In the genomic region with DNA sequence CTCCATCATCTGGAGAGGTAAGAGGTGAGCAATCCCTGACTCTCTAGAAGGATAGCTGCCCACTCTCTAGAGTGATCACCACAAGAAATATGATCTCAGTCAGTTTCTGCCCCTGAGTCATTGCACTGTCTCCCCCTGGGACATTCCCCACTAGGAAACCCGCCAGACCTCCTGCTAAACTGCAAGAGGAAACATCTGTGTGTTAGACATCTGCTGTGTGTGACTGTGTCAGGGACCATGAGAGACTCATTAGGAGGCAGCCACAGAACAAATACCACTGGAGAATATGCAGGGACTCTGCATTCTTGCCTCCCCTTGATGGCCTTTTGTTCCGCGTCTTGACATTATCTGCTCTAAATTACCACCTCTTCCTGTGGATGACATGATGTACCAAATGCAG, we compare ENCODE assay signal across 12 mouse cellular contexts. TPM values are rescaled to one million over a fixed set of nuclear protein-coding genes. Genes with fewer than 3 reads are reported as not detected.
A peak's percentile ranks its signal among the peaks of the same experiment; 100 is the strongest.
DNase-seq lines count a peak whose midpoint lies in the region; ATAC-seq lines count a peak whose summit lies in the region.
"Had no signal": no experiment of that assay in that cellular context is flagged by ENCODE, and none has a peak within 500 bp of the region (broad histone marks: within the 10 kb centered on the region; RNA-seq: fewer than 3 reads in every experiment).

No protein-coding gene starts in this region.

- no peaks in the 10 kb centered on the region for H3K9me3 ChIP-seq in intestine, embryonic 16.5 days (ENCODE audit: control insufficient read depth, low read length)
- no peaks in the 10 kb centered on the region for H3K9me3 ChIP-seq in intestine, embryonic 15.5 days
- no peaks in the 10 kb centered on the region for H3K9me3 ChIP-seq in forebrain, embryonic 12.5 days
- H3K9me3 ChIP-seq: forebrain, embryonic 10.5 days; liver, embryonic 15.5 days had no signal

- DNase-seq in MN1 (ENCODE audit: low spot score) = peak; percentile 45
- DNase-seq in gastrocnemius, adult 18-20 months (ENCODE audit: low spot score) = peak; percentile 51
- peak; percentile 81 for DNase-seq in heart, postnatal 4 days
- no peak for DNase-seq in left cerebral cortex, adult 11 months (ENCODE audit: low spot score)
- DNase-seq in layer of hippocampus, postnatal 25 days (ENCODE audit: extremely low spot score in 1 of 2, low spot score in 1 of 2) = no peak

- no peaks in the 10 kb centered on the region for H3K27me3 ChIP-seq in intestine, embryonic 16.5 days (replicated peaks; ENCODE audit: control insufficient read depth, insufficient read depth, low read length)
- no peaks in the 10 kb centered on the region for H3K27me3 ChIP-seq in intestine, embryonic 15.5 days (replicated peaks)
- H3K27me3 ChIP-seq in forebrain, embryonic 12.5 days = no peaks in the 10 kb centered on the region; the same call in 1 of the 2 replicates
- H3K27me3 ChIP-seq: liver, embryonic 15.5 days had no signal

- H3K36me3 ChIP-seq in intestine, embryonic 16.5 days (ENCODE audit: control insufficient read depth, insufficient read depth, low read length) = no peaks in the 10 kb centered on the region
- no peaks in the 10 kb centered on the region for H3K36me3 ChIP-seq in intestine, embryonic 15.5 days
- no peaks in the 10 kb centered on the region for H3K36me3 ChIP-seq in forebrain, embryonic 12.5 days (replicated peaks)
- H3K36me3 ChIP-seq: forebrain, embryonic 10.5 days; liver, embryonic 15.5 days had no signal

- no peaks in the 10 kb centered on the region for H3K4me1 ChIP-seq in intestine, embryonic 16.5 days (ENCODE audit: control insufficient read depth, insufficient read depth, low read length)
- no peaks in the 10 kb centered on the region for H3K4me1 ChIP-seq in intestine, embryonic 15.5 days (replicated peaks)
- H3K4me1 ChIP-seq in forebrain, embryonic 12.5 days = no peaks in the 10 kb centered on the region
- H3K4me1 ChIP-seq: forebrain, embryonic 10.5 days; liver, embryonic 15.5 days had no signal

- WGBS in intestine, embryonic 16.5 days = 49% methylated on average over 3 of the region's 3 CpGs
- WGBS in intestine, embryonic 15.5 days = 48% methylated on average over 3 of the region's 3 CpGs
- 87% methylated on average over 3 of the region's 3 CpGs for WGBS in forebrain, embryonic 12.5 days

- peak; percentile 33; the same call in 1 of the 2 replicates for ATAC-seq in intestine, embryonic 16.5 days
- ATAC-seq in intestine, embryonic 15.5 days = no peak
- no peak for ATAC-seq in forebrain, embryonic 12.5 days (ENCODE audit: low FRiP score)

- no peak overlapping the region for H3K27ac ChIP-seq in intestine, embryonic 16.5 days (ENCODE audit: low read length)
- H3K27ac ChIP-seq in intestine, embryonic 15.5 days = no peak overlapping the region
- no peak overlapping the region for H3K27ac ChIP-seq in forebrain, embryonic 12.5 days
- H3K27ac ChIP-seq: forebrain, embryonic 10.5 days; liver, embryonic 15.5 days had no signal

- no peak overlapping the region for H3K4me2 ChIP-seq in intestine, embryonic 16.5 days (ENCODE audit: low read depth, low read length)
- H3K4me2 ChIP-seq in intestine, embryonic 15.5 days (replicated peaks) = no peak overlapping the region
- H3K4me2 ChIP-seq in forebrain, embryonic 12.5 days = no peak overlapping the region
- H3K4me2 ChIP-seq: liver, embryonic 15.5 days had no signal

- H3K4me3 ChIP-seq in intestine, embryonic 16.5 days (ENCODE audit: low read length) = no peak overlapping the region
- no peak overlapping the region for H3K4me3 ChIP-seq in intestine, embryonic 15.5 days (replicated peaks)
- no peak overlapping the region for H3K4me3 ChIP-seq in forebrain, embryonic 12.5 days (replicated peaks)
- H3K4me3 ChIP-seq: forebrain, embryonic 10.5 days; liver, embryonic 15.5 days had no signal

- no peak overlapping the region for H3K9ac ChIP-seq in intestine, embryonic 16.5 days (ENCODE audit: low read depth, low read length)
- no peak overlapping the region for H3K9ac ChIP-seq in intestine, embryonic 15.5 days
- no peak overlapping the region for H3K9ac ChIP-seq in forebrain, embryonic 12.5 days
- H3K9ac ChIP-seq: liver, embryonic 15.5 days had no signal

RNA-seq across cellular contexts. Expression of gene Zfp658, which starts 7.5 kb away (rescaled TPM):
- 2.2 and 2.4 TPM in 2 replicates for polyA plus RNA-seq in intestine, embryonic 16.5 days (2015; fragmentation: Nextera tagmentation; extraction: Ambion mirVana)
- 2.7 and 2.8 TPM in 2 replicates for polyA plus RNA-seq in intestine, embryonic 15.5 days (2015; fragmentation: Nextera tagmentation; extraction: Ambion mirVana)
- under 1 TPM; 0.55 to 0.59 TPM for total RNA-seq in gastrocnemius, adult 18-20 months (2021)
- 1 to 10 TPM; 1.0 to 1.1 TPM for total RNA-seq in heart, postnatal 4 days (2021)
- 7.5 and 7.8 TPM in 2 replicates for polyA plus RNA-seq in forebrain, embryonic 12.5 days (2016; fragmentation: Nextera tagmentation; extraction: Ambion mirVana)
- 1 to 10 TPM; 5.2 to 6.1 TPM for total RNA-seq in layer of hippocampus, postnatal 25 days (2021)

RNA-seq across cellular contexts. Expression of gene Cd33, which starts 10.3 kb away (rescaled TPM):
- 2.3 TPM in 2 replicates for polyA plus RNA-seq in intestine, embryonic 16.5 days (2015; fragmentation: Nextera tagmentation; extraction: Ambion mirVana)
- polyA plus RNA-seq in intestine, embryonic 15.5 days (2015; fragmentation: Nextera tagmentation; extraction: Ambion mirVana) = 1.8 and 1.9 TPM in 2 replicates
- 1 to 10 TPM in 1 of 2 experiments, under 1 TPM in 1; 1.00 to 1.2 TPM for total RNA-seq in gastrocnemius, adult 18-20 months (2021)
- total RNA-seq in heart, postnatal 4 days (2021) = 1 to 10 TPM; 1.7 to 2.1 TPM
- polyA plus RNA-seq in forebrain, embryonic 12.5 days (2016; fragmentation: Nextera tagmentation; extraction: Ambion mirVana) = 0.56 and 0.69 TPM in 2 replicates
- total RNA-seq in layer of hippocampus, postnatal 25 days (2021) = 1 to 10 TPM; 3.2 to 5.7 TPM

RNA-seq across cellular contexts. Expression of gene Zfp719, which starts 24.9 kb away (rescaled TPM):
- 7.5 and 8.3 TPM in 2 replicates for polyA plus RNA-seq in intestine, embryonic 16.5 days (2015; fragmentation: Nextera tagmentation; extraction: Ambion mirVana)
- 8.7 and 10.1 TPM in 2 replicates for polyA plus RNA-seq in intestine, embryonic 15.5 days (2015; fragmentation: Nextera tagmentation; extraction: Ambion mirVana)
- total RNA-seq in gastrocnemius, adult 18-20 months (2021) = 1 to 10 TPM; 3.4 to 3.9 TPM
- total RNA-seq in heart, postnatal 4 days (2021) = 1 to 10 TPM; 9.4 to 10.0 TPM
- polyA plus RNA-seq in forebrain, embryonic 12.5 days (2016; fragmentation: Nextera tagmentation; extraction: Ambion mirVana) = 14.6 and 17.1 TPM in 2 replicates
- 10 to 100 TPM; 21.6 to 25.3 TPM for total RNA-seq in layer of hippocampus, postnatal 25 days (2021)

RNA-seq across cellular contexts. Expression of gene 4931406B18Rik, which starts 48.8 kb away (rescaled TPM):
- not detected in 2 replicates for polyA plus RNA-seq in intestine, embryonic 16.5 days (2015; fragmentation: Nextera tagmentation; extraction: Ambion mirVana)
- not detected in 2 replicates for polyA plus RNA-seq in intestine, embryonic 15.5 days (2015; fragmentation: Nextera tagmentation; extraction: Ambion mirVana)
- total RNA-seq in gastrocnemius, adult 18-20 months (2021) = not detected
- not detected for total RNA-seq in heart, postnatal 4 days (2021)
- polyA plus RNA-seq in forebrain, embryonic 12.5 days (2016; fragmentation: Nextera tagmentation; extraction: Ambion mirVana) = not detected in 2 replicates
- total RNA-seq in layer of hippocampus, postnatal 25 days (2021) = not detected
- polyA plus RNA-seq: forebrain, embryonic 10.5 days; large intestine, adult 2 months; liver, embryonic 15.5 days; neural tube, embryonic 11.5 days had no signal

RNA-seq across cellular contexts. Expression of gene Zfp819, which starts 52.4 kb away (rescaled TPM):
- not detected in 2 replicates for polyA plus RNA-seq in intestine, embryonic 16.5 days (2015; fragmentation: Nextera tagmentation; extraction: Ambion mirVana)
- 0.09 TPM in 2 replicates for polyA plus RNA-seq in intestine, embryonic 15.5 days (2015; fragmentation: Nextera tagmentation; extraction: Ambion mirVana)
- total RNA-seq in gastrocnemius, adult 18-20 months (2021) = not detected
- total RNA-seq in heart, postnatal 4 days (2021) = not detected
- polyA plus RNA-seq in forebrain, embryonic 12.5 days (2016; fragmentation: Nextera tagmentation; extraction: Ambion mirVana) = 0.61 and 0.73 TPM in 2 replicates
- under 1 TPM in 1 of 2 experiments, not detected in 1; 0.20 TPM for total RNA-seq in layer of hippocampus, postnatal 25 days (2021)
- polyA plus RNA-seq: large intestine, adult 2 months; liver, embryonic 15.5 days had no signal

Comparison
In these comparisons a context has a peak if more than half of its experiments do, and no peak if none do; other contexts are left out.
1. DNase-seq: peak in MN1 (single experiment), gastrocnemius, adult 18-20 months (single experiment) and heart, postnatal 4 days (single experiment); none in left cerebral cortex, adult 11 months (single experiment) and layer of hippocampus, postnatal 25 days (0 of 2).